Mouse (Mus musculus) left cerebral cortex, postnatal 4 days (tissue): ENCODE measurements at regions not wholly inside any gene's neighbourhood (a gene's known extent, or its start where the extent isn't known, plus 50 kb on each side); places are given as distances from the start of the nearest gene placed in this dataset.

ENCODE experiments used
- DNase-seq: peaks from one replicate; pipeline ENCODE4 v3.0.0-alpha.2; 2022
- intact Hi-C: fragments of 180-260 bp; cut with DNase I; formaldehyde crosslinking; loops from one replicate; pipeline ENCODE4 v1.15.1; 2025

DNA sequence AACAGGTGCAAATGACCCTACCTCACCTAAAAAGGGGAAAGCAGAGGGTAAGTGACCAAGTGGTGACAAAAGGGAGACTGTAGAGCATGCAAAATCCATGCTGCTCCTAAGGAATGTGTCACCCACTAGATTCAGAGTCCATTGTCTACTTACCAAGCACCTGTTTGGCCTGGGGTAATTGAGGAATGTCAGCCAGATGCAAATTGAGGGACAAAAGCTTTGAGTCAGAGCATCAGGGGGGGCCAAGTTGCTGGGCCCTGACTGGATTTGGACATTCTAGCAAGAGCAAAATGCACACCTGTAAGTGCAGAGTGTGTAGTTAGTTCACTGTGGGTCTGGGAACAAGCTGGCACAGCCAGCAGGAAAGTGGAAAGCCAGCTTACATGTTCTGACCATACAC is 2783.6 kb downstream of the Gm37988 start:
- DNase-seq = no peak
- intact Hi-C loops = no loop called here
